Mouse (Mus musculus): ENCODE data around the gene Sprr2a3.
"Not testable (repeated sequence)": the region's sequence is repeated elsewhere in the genome, so short reads cannot be mapped to it uniquely, and the experiment has no call there.

GRCm38 (mm10) chr3:92238736-92239135 lies 46.5 kb upstream of the Sprr2a3 start:
- TF ChIP-seq CTCF (IDR thresholded peaks at IDR 0.05; ENCODE audit: borderline replicate concordance, control insufficient read depth, extremely low read depth, insufficient read depth, low read length, poor library complexity); POLR2A (IDR thresholded peaks at IDR 0.05; ENCODE audit: control insufficient read depth, extremely low read depth, insufficient read depth, low read length, poor library complexity): not testable (repeated sequence)
